Comparison of ENCODE assay signal across 9 mouse cellular contexts in genomic region chr15:102398629-102399028, GRCm38 (mm10). TPM values are rescaled to one million over a fixed set of nuclear protein-coding genes. Genes with fewer than 3 reads are reported as not detected.
DNase-seq lines count a peak whose midpoint lies in the region; ATAC-seq lines count a peak whose summit lies in the region.
"Had no signal": no experiment of that assay in that cellular context is flagged by ENCODE, and none has a peak within 500 bp of the region (broad histone marks: within the 10 kb centered on the region; RNA-seq: fewer than 3 reads in every experiment).

No protein-coding gene starts in this region.

- H3K27ac ChIP-seq in intestine, embryonic 16.5 days (ENCODE audit: low read length): peak overlapping the region; percentile 97
- peak overlapping the region; percentile 96 for H3K27ac ChIP-seq in stomach, embryonic 15.5 days

- H3K4me1 ChIP-seq in erythroblast, embryonic 14.5 days (ENCODE audit: control insufficient read depth): peaks cover 67% of the 10 kb centered on the region
- peaks cover 75% of the 10 kb centered on the region for H3K4me1 ChIP-seq in megakaryocyte, embryonic 14.5 days
- peaks cover 21% of the 10 kb centered on the region for H3K4me1 ChIP-seq in intestine, embryonic 16.5 days (ENCODE audit: control insufficient read depth, insufficient read depth, low read length)
- H3K4me1 ChIP-seq in stomach, embryonic 15.5 days: peaks cover 14% of the 10 kb centered on the region; the same call in 1 of the 2 replicates

- no peak overlapping the region for H3K9ac ChIP-seq in intestine, embryonic 16.5 days (ENCODE audit: low read depth, low read length)
- H3K9ac ChIP-seq in stomach, embryonic 15.5 days: no peak overlapping the region

- H3K9me3 ChIP-seq in erythroblast, embryonic 14.5 days (ENCODE audit: control insufficient read depth, low read length): no peaks in the 10 kb centered on the region
- H3K9me3 ChIP-seq in megakaryocyte, embryonic 14.5 days: no peaks in the 10 kb centered on the region
- H3K9me3 ChIP-seq in intestine, embryonic 16.5 days (ENCODE audit: control insufficient read depth, low read length): no peaks in the 10 kb centered on the region
- no peaks in the 10 kb centered on the region for H3K9me3 ChIP-seq in stomach, embryonic 15.5 days

- WGBS in intestine, embryonic 16.5 days: 24% methylated on average over 5 of the region's 5 CpGs
- WGBS in stomach, embryonic 15.5 days: 43% methylated on average over 5 of the region's 5 CpGs

- no peak for DNase-seq in ovary, postnatal 14 days (ENCODE audit: low spot score)
- DNase-seq in layer of hippocampus, adult 9-10 months (ENCODE audit: low spot score): no peak

- ATAC-seq in erythroblast, adult 5-6 weeks (replicated peaks; ENCODE audit: low FRiP score, poor library complexity, severe bottlenecking): no peak
- ATAC-seq in megakaryocyte, adult 5-6 weeks (ENCODE audit: poor library complexity, severe bottlenecking): no peak
- ATAC-seq in intestine, embryonic 16.5 days: no peak
- ATAC-seq in stomach, embryonic 15.5 days (ENCODE audit: insufficient read depth, low FRiP score, low read depth): no peak

- H3K36me3 ChIP-seq in erythroblast, embryonic 14.5 days (ENCODE audit: control insufficient read depth): no peaks in the 10 kb centered on the region
- no peaks in the 10 kb centered on the region for H3K36me3 ChIP-seq in megakaryocyte, embryonic 14.5 days (replicated peaks; ENCODE audit: low read length)
- no peaks in the 10 kb centered on the region for H3K36me3 ChIP-seq in intestine, embryonic 16.5 days (ENCODE audit: control insufficient read depth, insufficient read depth, low read length)
- H3K36me3 ChIP-seq in stomach, embryonic 15.5 days: no peaks in the 10 kb centered on the region

- peak overlapping the region; percentile 62 for H3K4me2 ChIP-seq in intestine, embryonic 16.5 days (ENCODE audit: low read depth, low read length)
- peak overlapping the region; percentile 65 for H3K4me2 ChIP-seq in stomach, embryonic 15.5 days

- H3K4me3 ChIP-seq in erythroblast, embryonic 14.5 days (replicated peaks): peak overlapping the region; percentile 80
- H3K4me3 ChIP-seq in megakaryocyte, embryonic 14.5 days (replicated peaks): peak overlapping the region; percentile 59
- peak overlapping the region; percentile 48; the same call in 1 of the 2 replicates for H3K4me3 ChIP-seq in intestine, embryonic 16.5 days (ENCODE audit: low read length)
- H3K4me3 ChIP-seq in stomach, embryonic 15.5 days (replicated peaks): peak overlapping the region; percentile 46; the same call in 1 of the 2 replicates

- no peaks in the 10 kb centered on the region for H3K27me3 ChIP-seq in erythroblast, embryonic 14.5 days (ENCODE audit: control insufficient read depth)
- no peaks in the 10 kb centered on the region for H3K27me3 ChIP-seq in megakaryocyte, embryonic 14.5 days (replicated peaks)
- no peaks in the 10 kb centered on the region for H3K27me3 ChIP-seq in intestine, embryonic 16.5 days (replicated peaks; ENCODE audit: control insufficient read depth, insufficient read depth, low read length)
- no peaks in the 10 kb centered on the region for H3K27me3 ChIP-seq in stomach, embryonic 15.5 days (replicated peaks)

RNA-seq across cellular contexts. Expression of gene Sp1, which starts 7.3 kb away (rescaled TPM):
- 0.32 and 0.93 TPM in 2 replicates for polyA plus RNA-seq in erythroblast, embryonic 14.5 days (2012)
- total RNA-seq in erythroblast, adult 5-6 weeks (2015; ENCODE audit: low replicate concordance): 42.2 and 66.3 TPM in 2 replicates
- 20.2 and 23.1 TPM in 2 replicates for total RNA-seq in erythroblast, adult 5-6 weeks (2017; ENCODE audit: low replicate concordance)
- 3.9 and 15.5 TPM in 2 replicates for polyA plus RNA-seq in megakaryocyte, embryonic 14.5 days (2012; ENCODE audit: insufficient read depth, low replicate concordance)
- 68.3 and 71.8 TPM in 2 replicates for total RNA-seq in megakaryocyte, adult 5-6 weeks (2015)
- 64.1 and 72.2 TPM in 2 replicates for total RNA-seq in megakaryocyte, adult 5-6 weeks (2017)
- polyA plus RNA-seq in intestine, embryonic 16.5 days (2015; fragmentation: Nextera tagmentation; extraction: Ambion mirVana): 6.8 and 7.2 TPM in 2 replicates
- 9.6 and 9.7 TPM in 2 replicates for polyA plus RNA-seq in stomach, embryonic 15.5 days (2015; fragmentation: Nextera tagmentation; extraction: Ambion mirVana)

RNA-seq across cellular contexts. Expression of gene Sp7, which starts 31.6 kb away (rescaled TPM):
- polyA plus RNA-seq in erythroblast, embryonic 14.5 days (2012): not detected in 2 replicates
- total RNA-seq in erythroblast, adult 5-6 weeks (2015; ENCODE audit: low replicate concordance): not detected in 2 replicates
- total RNA-seq in erythroblast, adult 5-6 weeks (2017; ENCODE audit: low replicate concordance): not detected in 2 replicates
- 0.10 TPM in 1 of 2 replicates, not detected in the other for polyA plus RNA-seq in megakaryocyte, embryonic 14.5 days (2012; ENCODE audit: insufficient read depth, low replicate concordance)
- total RNA-seq in megakaryocyte, adult 5-6 weeks (2015): not detected in 2 replicates
- total RNA-seq in megakaryocyte, adult 5-6 weeks (2017): not detected in 2 replicates
- polyA plus RNA-seq in intestine, embryonic 16.5 days (2015; fragmentation: Nextera tagmentation; extraction: Ambion mirVana): 0.50 and 0.60 TPM in 2 replicates
- polyA plus RNA-seq in stomach, embryonic 15.5 days (2015; fragmentation: Nextera tagmentation; extraction: Ambion mirVana): 1.0 and 1.1 TPM in 2 replicates
- total RNA-seq: monocyte, adult 5-6 weeks had no signal

RNA-seq across cellular contexts. Expression of gene Amhr2, which starts 46.5 kb away (rescaled TPM):
- 0.03 and 0.08 TPM in 2 replicates for polyA plus RNA-seq in erythroblast, embryonic 14.5 days (2012)
- not detected in 2 replicates for total RNA-seq in erythroblast, adult 5-6 weeks (2015; ENCODE audit: low replicate concordance)
- not detected in 2 replicates for total RNA-seq in erythroblast, adult 5-6 weeks (2017; ENCODE audit: low replicate concordance)
- 0.37 TPM in 1 of 2 replicates, not detected in the other for polyA plus RNA-seq in megakaryocyte, embryonic 14.5 days (2012; ENCODE audit: insufficient read depth, low replicate concordance)
- not detected in 2 replicates for total RNA-seq in megakaryocyte, adult 5-6 weeks (2015)
- total RNA-seq in megakaryocyte, adult 5-6 weeks (2017): not detected in 2 replicates
- 0.75 and 0.88 TPM in 2 replicates for polyA plus RNA-seq in intestine, embryonic 16.5 days (2015; fragmentation: Nextera tagmentation; extraction: Ambion mirVana)
- polyA plus RNA-seq in stomach, embryonic 15.5 days (2015; fragmentation: Nextera tagmentation; extraction: Ambion mirVana): 0.90 and 1.3 TPM in 2 replicates

RNA-seq across cellular contexts. Expression of gene Aaas, which starts 48.1 kb away (rescaled TPM):
- polyA plus RNA-seq in erythroblast, embryonic 14.5 days (2012): 13.7 and 18.1 TPM in 2 replicates
- 30.3 and 60.7 TPM in 2 replicates for total RNA-seq in erythroblast, adult 5-6 weeks (2015; ENCODE audit: low replicate concordance)
- 11.7 and 49.7 TPM in 2 replicates for total RNA-seq in erythroblast, adult 5-6 weeks (2017; ENCODE audit: low replicate concordance)
- polyA plus RNA-seq in megakaryocyte, embryonic 14.5 days (2012; ENCODE audit: insufficient read depth, low replicate concordance): 51.2 and 84.3 TPM in 2 replicates
- total RNA-seq in megakaryocyte, adult 5-6 weeks (2015): 67.5 and 75.2 TPM in 2 replicates
- 64.3 and 100 TPM in 2 replicates for total RNA-seq in megakaryocyte, adult 5-6 weeks (2017)
- polyA plus RNA-seq in intestine, embryonic 16.5 days (2015; fragmentation: Nextera tagmentation; extraction: Ambion mirVana): 50.6 and 59.1 TPM in 2 replicates
- 55.9 and 67.0 TPM in 2 replicates for polyA plus RNA-seq in stomach, embryonic 15.5 days (2015; fragmentation: Nextera tagmentation; extraction: Ambion mirVana)
